Mouse (Mus musculus) kidney, postnatal 36 days (tissue): ENCODE results near the gene Acta1.

Experiments
- DNase-seq, 2 experiments: peaks; one replicate each; pipeline ENCODE4 v3.0.0; 2021 to 2022; ENCODE audit warnings: mixed read lengths in 2 of 2

Gene Acta1

DNA sequence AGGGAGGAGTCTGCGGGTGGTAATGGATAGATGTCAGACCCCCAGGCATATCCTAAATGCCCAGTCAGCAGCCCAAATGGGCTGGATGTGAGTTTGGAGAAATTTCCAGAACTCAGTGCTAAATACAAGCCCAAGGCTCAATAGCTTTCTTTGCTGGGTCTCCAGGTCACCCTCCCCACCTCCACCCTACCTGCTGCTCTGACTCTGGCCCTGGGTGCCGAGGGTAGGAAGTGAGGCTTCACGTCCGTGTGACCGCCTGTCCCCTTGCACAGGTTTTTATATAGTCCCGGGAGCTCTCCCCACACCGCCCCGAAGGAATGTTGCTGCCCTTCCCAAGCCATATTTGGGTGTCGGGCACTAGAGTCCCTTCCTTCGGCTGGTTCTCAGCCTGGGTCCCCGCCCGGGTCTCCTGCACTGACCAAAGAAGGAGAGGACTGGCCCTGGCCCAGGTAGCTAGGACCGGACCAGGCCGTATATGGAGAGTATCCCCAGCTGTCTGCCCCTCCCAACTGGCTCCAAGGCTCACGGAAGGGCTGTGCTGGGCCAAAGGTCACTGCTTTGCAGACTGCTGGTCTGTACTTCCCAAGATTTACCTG, at the start of gene Acta1:
Gene Acta1 (minus strand): TSS at position 250 of the 596 bp plus-strand sequence.
- DNase-seq = peak in 1 of 2 experiments; percentile 9

DNA sequence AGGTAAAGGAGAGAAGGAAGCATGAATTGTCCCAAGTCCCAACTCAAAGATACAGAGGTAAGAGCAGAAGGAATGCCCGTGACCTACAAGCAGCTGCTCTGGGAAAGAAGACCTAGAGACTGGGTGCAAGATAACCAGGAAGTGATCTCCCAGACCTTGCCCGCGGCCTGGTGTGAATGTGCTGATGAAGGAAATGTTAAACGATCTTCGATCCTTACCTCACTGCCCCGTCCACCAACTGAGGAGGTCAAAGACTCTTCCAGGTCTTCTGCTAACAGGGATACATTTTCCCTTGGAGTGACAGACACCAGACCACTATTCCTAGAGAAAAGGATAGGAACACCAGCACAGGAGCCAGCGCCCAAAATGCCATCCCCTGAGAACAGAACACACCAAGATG, 34.5 kb upstream of the Acta1 start:
- DNase-seq = no peak

DNA sequence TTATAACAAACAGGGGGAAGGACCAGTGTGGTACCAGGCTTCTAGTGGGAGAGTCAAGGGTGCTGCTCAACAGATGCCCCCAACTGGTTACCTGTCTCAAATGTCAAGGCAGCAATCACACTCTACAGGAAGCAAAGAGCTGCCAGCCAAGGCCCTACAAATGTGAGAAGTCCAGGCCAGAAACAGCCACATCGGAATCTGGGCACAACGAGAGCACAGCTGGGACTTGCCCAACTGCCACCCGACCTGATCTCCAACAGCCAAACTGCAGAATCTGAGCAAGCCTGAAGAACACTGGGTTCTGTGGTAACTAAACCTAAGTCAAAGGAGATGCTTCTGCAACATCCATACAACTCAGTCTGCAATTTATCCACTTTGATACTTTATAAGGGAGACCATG, 31.1 kb upstream of the Acta1 start:
- no peak for DNase-seq

DNA sequence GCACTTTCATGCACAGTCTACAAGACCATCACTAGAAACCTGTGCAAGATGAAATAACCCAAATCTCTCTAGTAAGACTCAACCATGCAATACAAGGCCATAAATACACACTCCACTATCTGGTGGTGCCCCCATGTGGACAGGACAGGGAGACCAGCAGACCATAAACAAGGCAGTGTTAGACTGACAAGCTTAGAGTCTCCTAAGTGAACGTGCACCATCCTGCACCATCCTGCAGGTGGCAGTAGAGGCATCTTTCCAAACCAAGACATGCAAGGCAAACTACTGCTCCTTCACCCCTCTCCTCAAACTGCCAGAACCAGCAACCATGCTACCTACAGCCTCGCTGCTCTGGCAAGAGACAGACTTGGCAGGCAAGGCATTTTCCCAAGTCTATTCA, 30.2 kb upstream of the Acta1 start:
- DNase-seq = peak; percentile 85 to 88

DNA sequence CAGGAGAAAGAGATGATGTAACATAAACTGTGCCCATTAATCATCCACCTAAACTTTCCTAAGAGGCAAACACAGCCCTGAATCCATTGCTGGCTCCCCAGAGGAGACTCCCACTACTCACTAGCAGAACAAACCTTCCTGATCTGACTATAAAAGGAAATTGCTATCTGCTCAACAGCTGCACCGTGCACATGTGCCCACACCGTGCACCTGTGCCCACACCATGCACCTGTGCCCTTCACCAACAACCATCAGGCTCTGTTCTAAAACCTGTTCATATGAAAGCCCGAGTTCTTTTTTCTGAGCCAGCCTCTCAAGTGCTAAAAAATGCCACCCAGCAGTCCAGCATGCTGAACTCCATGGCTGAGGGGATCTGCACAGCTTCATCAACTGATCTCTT, 20.1 kb upstream of the Acta1 start:
- DNase-seq = no peak

DNA sequence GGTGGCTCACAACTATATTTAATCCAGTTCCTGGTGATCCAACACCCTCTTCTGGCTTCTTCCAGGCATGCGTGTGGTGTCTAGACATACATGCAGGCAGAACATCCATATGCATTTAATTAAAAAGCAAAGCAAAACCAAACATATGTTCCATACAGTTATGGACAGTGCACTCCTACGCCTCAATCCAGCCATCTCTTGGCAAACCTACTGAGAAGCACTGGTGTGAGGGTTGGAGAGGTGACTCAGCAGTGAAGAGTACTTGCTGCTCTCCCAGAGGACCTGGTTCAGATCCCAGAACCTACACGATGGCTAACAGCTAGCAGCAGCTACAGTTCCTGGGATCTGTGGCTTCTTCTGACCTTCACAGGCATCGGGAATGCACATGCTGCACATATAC, 17.7 kb upstream of the Acta1 start:
- DNase-seq = no peak

DNA sequence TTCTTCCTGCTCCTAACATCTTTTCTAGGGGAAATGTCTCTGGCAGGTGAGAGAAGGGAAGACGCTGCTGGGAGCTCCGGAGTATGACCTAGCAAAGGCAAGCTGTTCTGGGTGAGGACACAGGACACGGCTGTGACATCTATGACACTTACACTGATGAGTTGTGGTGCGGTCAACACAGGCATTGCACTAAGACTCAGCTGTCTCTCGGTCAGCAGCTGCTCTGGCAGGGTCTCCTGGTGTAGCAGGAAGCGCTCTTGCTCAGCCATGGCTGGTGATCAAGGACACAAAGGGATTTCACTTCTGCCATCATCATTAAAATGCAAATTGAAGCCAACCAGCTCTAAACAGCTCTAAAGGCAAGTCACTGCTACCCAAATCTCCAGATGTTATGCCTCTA, 13.1 kb upstream of the Acta1 start:
- no peak for DNase-seq

DNA sequence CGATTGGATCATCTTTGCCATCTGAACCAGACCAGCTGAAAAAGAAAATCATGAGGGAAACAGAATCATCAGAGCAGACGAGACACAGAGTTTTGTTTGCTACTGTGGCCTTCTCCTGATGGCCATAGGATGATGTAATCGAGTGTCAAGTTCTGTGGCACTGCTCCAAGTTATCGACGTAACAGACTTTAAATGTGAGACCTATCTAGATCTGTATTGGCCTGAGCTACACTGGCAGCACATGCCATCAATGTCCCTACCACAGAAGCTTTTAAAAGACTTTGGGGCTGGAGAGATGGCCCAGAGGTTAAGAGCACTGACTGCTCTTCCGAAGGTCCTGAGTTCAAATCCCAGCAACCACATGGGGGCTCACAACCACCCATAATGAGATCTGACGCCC, 8.1 kb upstream of the Acta1 start:
- DNase-seq = no peak

DNA sequence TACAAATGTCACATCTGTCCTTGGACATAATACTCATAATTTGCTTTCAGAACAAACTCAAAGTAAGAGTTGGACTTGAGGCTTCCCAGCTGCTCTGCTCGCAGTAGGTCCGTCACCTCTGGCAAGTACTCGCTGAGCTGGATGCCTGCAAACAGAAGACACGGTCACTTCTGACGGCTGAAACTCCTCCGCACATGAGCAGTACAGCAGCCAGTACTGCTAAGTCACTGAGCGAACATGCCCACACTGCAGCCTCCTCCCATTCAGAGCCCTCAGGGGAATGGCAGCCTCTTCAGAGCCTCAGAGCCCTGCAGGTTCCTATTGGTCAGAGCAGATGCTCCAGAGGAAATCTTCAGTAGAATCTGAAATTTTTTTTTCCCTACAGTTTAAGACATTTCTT, 4.8 kb upstream of the Acta1 start:
- no peak for DNase-seq

DNA sequence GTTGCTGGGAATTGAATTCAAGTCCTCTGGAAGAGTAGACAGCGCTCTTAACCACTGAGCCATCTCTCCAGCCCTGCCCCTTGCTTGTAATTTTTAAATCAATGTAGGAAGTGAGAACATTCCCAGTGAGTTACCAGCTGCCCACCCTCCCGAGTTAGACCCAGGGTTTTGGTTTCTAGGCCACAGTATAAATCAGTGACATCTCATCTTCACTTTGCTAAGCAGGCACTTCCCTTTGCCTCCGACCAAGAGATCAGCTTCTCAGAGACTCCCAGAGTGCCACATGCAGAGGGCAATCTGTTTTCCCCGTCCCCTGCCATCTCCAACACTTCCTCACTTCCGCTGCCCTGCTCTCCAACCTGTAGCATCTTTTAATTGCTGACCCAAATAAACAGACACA, 4.0 kb upstream of the Acta1 start:
- DNase-seq = no peak

DNA sequence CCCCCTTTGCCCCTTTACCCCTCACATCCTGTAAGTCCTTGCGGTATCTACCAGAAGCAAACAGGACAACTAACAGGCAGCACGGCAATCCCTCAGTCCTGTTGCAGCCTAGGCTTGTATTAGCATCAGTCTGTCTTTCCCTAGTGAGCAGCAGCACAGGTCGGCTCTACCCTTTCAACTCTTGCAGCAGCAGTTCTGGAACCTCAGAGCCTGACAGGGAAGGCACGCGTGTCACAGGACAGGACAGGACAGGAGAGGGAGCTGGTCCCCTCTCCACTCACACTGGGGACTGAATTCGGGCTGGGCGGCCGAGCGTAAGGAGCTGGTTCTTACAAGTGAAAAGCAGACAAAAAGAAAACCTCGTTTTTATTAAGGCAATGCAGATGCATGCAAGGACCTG, 2.2 kb upstream of the Acta1 start:
- DNase-seq = no peak

DNA sequence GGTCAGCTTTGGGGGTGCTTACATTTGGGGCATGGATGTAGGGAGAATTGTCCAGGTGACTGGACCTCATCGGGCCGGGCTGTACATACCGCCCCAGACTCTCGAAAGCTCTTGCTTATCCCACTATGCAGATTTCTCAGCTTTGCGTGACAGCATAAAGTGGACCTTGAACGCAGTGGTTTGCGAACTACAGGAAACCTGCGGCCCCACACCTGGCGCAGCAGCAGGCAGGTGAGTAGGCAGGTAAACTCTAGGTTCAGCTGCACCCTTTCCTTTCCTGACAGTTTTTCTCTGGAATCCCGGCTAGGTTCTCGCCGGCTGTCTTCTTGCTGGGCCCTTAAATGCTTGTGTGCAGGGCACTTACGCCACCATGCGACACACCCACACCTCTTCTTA, 1.8 kb upstream of the Acta1 start:
- DNase-seq = no peak

DNA sequence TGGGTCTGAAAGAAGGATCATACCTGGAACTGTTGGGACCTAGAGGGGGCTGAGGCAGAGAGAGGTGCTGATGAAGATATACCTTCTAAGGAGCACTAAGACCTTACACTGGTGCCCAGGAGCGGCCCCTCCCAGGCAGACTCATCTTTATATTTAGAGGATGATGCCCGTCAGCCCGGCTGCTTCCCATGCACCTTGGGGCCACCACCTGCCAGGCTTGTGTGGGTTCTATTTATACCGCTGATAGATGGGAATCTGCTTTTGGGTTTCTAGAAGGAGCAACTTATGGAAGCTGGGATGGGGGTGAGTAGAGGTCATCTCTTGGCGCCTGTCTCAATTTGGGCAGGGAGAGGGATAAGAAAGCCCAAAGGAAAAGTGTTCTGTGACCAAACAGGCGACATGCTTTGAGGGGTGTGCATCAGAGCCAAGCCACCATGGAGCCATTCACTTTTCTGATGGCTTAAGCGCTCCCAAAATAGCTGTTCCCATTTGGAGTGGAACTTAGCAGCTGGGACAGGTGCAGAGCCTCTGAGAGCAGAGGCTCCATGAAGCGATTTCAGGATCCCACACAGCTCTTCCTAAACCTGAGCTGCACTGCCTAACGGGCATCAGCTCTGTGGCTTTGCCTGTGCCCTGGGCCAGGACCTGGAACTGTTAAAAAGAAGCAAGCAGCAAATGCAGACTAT, 1.3 kb upstream of the Acta1 start:
- no peak for DNase-seq

DNA sequence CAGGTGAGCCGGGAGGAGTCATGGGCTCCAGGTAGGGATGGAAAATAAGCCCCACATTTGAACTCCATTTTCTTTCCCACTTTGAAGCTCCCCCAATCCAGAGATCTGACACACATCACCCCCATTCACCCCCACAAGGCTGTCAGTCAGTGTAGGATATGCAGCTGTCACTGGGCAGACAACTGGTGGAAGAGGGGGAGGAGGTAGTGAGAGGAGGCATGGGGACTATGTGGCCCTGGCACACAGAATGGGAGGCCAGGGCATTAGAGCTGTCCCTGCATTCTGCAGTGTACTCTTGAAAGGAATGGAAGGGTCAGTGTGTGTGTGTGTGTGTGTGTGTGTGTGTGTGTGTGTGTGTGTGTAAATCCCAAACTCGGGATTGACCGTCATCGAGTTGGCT, 679 bp upstream of the Acta1 start:
- no peak for DNase-seq

DNA sequence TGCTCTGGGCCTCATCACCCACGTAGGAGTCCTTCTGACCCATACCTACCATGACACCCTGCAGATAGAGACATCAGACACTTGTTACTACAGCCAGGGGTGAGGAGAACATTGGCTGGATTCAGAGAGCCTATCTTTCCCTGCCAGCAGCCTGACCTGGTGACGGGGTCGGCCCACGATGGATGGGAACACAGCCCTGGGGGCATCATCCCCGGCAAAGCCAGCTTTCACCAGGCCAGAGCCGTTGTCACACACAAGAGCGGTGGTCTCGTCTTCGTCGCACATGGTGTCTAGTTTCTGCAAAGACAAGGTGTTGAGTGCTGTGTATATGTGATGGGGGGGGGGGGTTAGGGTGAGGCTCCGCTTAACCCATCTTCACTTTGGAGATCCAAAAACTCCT, 1.1 kb downstream of the Acta1 start:
- no peak for DNase-seq

DNA sequence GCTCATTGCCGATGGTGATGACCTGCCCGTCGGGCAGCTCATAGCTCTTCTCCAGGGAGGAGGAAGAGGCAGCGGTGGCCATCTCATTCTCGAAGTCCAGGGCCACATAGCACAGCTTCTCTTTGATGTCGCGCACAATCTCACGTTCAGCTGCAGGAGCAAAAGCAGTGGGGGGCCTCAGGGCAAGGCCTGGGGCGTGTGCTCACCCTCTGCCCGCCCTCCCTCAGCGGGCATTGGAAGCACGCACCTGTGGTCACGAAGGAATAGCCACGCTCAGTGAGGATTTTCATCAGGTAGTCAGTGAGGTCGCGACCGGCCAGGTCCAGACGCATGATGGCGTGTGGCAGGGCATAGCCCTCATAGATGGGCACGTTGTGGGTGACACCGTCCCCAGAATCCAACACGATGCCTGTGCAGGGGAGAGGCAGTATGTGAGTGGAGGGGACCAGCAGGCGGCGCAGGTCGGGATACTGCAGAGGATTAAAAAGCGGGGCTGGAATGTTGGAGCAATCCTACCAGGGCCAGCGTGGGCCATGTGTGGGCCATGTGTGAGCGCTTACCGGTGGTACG, 1.9 kb downstream of the Acta1 start:
- DNase-seq = no peak

DNA sequence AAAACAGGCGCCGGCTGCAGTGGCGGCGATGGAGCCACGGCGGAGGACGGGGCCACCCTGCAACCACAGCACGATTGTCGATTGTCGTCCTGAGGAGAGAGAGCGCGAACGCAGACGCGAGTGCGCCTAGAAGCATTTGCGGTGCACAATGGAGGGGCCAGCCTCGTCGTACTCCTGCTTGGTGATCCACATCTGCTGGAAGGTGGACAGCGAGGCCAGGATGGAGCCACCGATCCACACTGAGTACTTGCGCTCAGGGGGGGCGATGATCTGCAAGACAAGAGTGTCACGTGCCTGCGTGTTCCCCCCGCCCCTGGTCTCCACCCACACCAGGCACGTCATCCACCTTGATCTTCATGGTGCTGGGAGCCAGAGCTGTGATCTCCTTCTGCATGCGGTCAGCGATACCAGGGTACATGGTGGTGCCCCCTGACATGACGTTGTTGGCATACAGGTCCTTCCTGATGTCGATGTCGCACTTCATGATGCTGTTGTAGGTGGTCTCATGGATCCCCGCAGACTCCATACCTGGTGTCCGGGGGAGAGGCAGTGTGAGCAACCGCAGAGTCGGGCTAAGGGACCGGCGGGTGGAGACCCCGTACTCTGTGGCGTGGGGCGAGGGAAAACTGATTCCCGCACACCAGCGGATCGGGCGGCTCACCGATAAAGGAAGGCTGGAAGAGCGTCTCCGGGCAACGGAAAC, 2.5 kb downstream of the Acta1 start:
- DNase-seq = no peak

DNA sequence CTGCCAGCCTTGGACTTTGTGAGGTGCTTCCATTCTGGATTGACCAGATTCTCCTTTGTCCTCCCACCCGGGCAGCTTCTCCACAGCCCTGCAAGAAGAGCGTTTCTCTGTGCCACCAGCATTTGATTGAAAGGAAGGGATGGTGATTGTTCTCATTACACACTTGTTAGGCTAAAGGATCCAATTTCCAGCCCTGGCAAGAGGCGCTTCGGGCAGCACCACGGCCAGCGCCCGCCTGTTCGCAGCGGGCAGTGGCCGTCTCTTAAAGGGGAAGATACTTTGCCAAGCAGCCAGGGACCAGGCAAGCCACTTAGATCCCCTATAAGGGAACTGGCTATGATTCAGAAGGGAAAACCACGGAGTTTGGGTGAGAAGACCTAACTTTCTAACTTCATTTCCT, 3.3 kb downstream of the Acta1 start:
- peak; percentile 26 to 76 for DNase-seq

DNA sequence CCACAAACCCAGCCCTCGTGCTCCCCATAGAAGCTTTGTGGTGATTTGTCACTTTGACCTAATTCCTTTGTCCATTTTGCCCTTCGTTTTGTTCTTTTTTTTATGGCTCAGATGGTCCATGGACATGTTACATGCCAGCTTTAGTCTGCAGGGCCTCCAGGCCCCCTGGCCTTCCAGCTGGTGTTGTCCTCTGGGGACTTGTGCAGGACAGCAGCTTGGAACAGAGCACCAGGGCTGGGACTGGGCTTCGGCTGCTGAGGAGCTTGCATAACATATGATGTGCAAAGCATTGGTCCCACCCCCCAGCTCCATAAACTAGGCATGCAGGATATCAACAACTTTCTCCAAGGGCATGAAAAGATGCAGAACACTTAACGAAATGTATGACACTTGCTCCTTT, 4.8 kb downstream of the Acta1 start:
- DNase-seq = no peak

DNA sequence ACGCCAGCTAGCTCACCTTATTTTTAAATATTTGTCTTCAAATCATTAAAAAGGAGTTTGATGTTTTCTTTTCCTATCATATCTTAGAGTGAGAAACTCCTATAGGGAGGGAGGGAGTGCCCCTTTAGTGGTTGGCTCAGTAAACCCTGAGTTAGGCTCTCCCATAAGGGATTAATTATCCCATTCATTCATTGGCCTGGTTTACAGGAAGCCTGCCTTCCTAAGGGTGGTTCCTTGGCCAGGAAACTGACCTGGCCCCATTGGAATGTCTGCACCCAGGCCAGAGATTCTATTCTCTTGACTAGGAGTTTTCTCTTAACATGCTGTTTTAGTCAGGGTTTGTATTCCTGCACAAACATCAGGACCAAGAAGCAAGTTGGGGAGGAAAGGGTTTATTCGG, 6.6 kb downstream of the Acta1 start:
- DNase-seq = no peak

DNA sequence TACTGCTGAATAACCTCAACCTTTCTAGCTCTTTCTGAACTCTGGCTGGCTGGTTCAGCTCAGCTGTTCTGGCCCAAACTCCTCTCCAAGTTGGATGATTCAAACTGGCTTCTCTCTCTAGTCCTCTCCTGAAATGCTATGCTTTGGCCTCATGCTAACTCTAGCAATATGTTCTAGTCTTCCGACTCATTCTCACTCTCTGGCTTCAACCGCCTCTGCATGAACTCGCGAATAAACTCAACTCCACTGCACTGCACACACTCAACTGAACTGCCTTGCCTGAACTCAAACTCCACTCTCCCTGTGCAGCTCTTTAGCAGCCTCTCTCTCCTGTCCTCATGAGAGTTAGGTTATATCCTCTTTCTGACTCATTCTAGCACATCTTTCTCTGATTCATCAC, 7.4 kb downstream of the Acta1 start:
- DNase-seq = no peak

DNA sequence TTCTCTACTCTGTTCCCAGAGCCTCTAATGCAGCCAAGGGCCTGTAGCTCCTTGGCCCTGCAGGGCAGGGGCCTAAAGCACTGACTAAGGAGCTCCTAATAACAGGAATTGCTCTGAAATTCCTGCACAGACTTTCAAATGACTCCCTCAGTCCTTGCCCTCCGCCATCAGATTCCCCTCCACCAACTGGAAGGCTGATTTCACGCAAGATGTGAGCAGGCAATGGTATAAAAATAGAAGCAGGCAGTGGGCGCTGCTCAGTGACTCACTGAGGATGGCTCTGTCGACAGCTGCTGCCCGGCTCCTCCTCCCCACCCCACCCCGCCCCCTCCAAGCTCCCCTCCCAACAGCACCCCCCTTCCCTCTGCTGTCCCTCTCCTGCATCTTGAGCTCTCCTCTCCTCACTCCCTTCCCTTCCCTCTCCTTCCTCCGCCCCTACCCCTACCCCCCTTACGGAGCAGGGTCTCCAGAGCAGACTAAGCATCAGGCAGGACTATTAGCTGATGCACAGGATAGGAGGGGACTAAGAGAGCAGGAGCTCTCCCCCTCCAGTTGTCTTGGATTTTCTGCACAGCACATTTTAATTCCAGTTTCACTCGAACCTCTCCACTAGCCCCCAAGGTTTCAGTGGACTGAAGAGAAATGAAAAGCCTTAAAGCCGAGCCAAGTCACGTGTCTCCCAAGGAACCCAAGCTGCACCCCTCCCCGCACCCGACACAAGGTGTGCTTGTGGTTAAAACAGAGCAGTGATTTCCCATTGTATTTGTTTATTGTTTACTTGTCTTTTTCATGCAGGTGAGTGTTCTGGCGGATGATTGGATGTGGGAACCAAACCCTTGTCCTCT, 9.6 kb downstream of the Acta1 start:
- DNase-seq = no peak

DNA sequence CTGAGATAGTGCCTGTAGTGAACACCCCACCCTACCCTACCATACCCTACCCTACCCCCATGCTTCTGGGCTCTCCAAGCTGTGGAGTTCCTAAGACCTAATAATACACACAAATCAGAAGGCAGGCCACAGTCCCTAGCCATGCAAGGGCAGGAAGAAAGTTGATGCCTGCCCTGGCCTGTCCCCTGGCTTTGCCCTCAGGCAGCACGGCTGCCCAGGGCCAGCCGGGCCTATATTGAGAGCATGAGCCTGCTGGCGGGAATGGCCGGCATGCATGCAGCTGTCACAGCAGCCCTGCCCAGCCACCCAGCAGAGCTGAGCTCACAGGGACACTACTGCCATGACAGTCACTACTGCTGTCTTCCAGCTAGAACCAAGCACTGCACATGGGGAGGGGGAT, 11.5 kb downstream of the Acta1 start:
- no peak for DNase-seq
